Mouse (Mus musculus) ES-Bruce4 (cell line): Measurements from ENCODE around the gene Nup210l. TPM values are rescaled to one million over a fixed set of nuclear protein-coding genes. Genes with fewer than 3 reads are reported as not detected.

ENCODE experiments used
- H3K27ac ChIP-seq: 2 replicates; pipeline ENCODE4 v1.5.1; 2012; ENCODE audit warnings: low read length, inconsistent platforms; ENCODE audit not compliant: insufficient read depth
- H3K27me3 ChIP-seq: 2 replicates; pipeline ENCODE4 v1.6.1; 2012; ENCODE audit warnings: mild to moderate bottlenecking, low read length, inconsistent platforms; ENCODE audit not compliant: control insufficient read depth, poor library complexity, insufficient read depth, severe bottlenecking
- H3K36me3 ChIP-seq: 2 replicates; pipeline ENCODE4 v1.6.1; 2012; ENCODE audit warnings: inconsistent platforms, mild to moderate bottlenecking, low read length, moderate library complexity; ENCODE audit not compliant: control insufficient read depth, poor library complexity, insufficient read depth, severe bottlenecking
- H3K4me1 ChIP-seq: one replicate; pipeline ENCODE4 v1.8.1; 2011; ENCODE audit warnings: low read length; ENCODE audit not compliant: control insufficient read depth, insufficient read depth
- H3K4me3 ChIP-seq: 2 replicates; pipeline ENCODE4 v1.5.1; 2011; ENCODE audit warnings: low read depth, mild to moderate bottlenecking, low read length
- H3K9ac ChIP-seq: 2 replicates; pipeline ENCODE4 v1.6.1; 2012; ENCODE audit warnings: low read depth, mild to moderate bottlenecking, inconsistent platforms; ENCODE audit not compliant: poor library complexity, severe bottlenecking
- H3K9me3 ChIP-seq: replicated peaks from 2 replicates; pipeline ENCODE4 v1.6.1; 2012; ENCODE audit warnings: mild to moderate bottlenecking, low read length, inconsistent platforms; ENCODE audit not compliant: control insufficient read depth, poor library complexity, insufficient read depth, severe bottlenecking
- CTCF ChIP-seq: IDR thresholded peaks from one replicate; pipeline ENCODE4 v1.8.1; 2011; ENCODE audit warnings: low read depth, low read length
- EP300 ChIP-seq: IDR thresholded peaks from 2 replicates; pipeline ENCODE4 v1.6.1; 2011; ENCODE audit warnings: low read depth, low read length; ENCODE audit not compliant: insufficient read depth
- POLR2A ChIP-seq: IDR thresholded peaks from one replicate; pipeline ENCODE4 v1.8.1; 2011; ENCODE audit warnings: low read length; ENCODE audit not compliant: insufficient read depth
- polyA plus RNA-seq: library from polyadenylated mRNA; stranded (reverse); fragments of >200 nt; gene quantifications from 2 replicates; pipeline ENCODE4 v1.2.4, GENCODE M21; 2011; ENCODE audit warnings: low read depth; ENCODE audit not compliant: missing spikeins, insufficient read depth, insufficient read length

The Nup210l gene
- polyA plus RNA-seq, 1 experiment, result 0.73 TPM

GRCm38 (mm10) chr3:90079763-90080497, 24.0 kb upstream of the Nup210l start:
- TF ChIP-seq CTCF (no peak), POLR2A (peak; percentile 19), EP300 (0 out of 2 replicates have a peak, but pooled peaks have one; percentile 19)
- H3K36me3 ChIP-seq, result no peaks in the 10 kb centered on the region
- H3K4me1 ChIP-seq, result no peaks in the 10 kb centered on the region
- peak overlapping the region; percentile 93 for H3K27ac ChIP-seq
- H3K9me3 ChIP-seq, result no peaks in the 10 kb centered on the region
- peak overlapping the region; percentile 85 for H3K4me3 ChIP-seq
- H3K27me3 ChIP-seq, result no peaks in the 10 kb centered on the region
- peak overlapping the region; percentile 92 for H3K9ac ChIP-seq

- H3K4me1 ChIP-seq, result peaks cover 2% of the 10 kb centered on the region
- no peaks in the 10 kb centered on the region for H3K36me3 ChIP-seq
- H3K27ac ChIP-seq, result peak overlapping the region; percentile 93
- TF ChIP-seq EP300 (no peak), POLR2A (no peak), CTCF (no peak)
- no peaks in the 10 kb centered on the region for H3K9me3 ChIP-seq
- peak overlapping the region; percentile 92 for H3K9ac ChIP-seq
- no peaks in the 10 kb centered on the region for H3K27me3 ChIP-seq
- peak overlapping the region; percentile 85 for H3K4me3 ChIP-seq
These were observed 23.5 kb upstream of the Nup210l start for GRCm38 (mm10) chr3:90080498-90080863.

GRCm38 (mm10) chr3:90081365-90082240, 22.3 kb upstream of the Nup210l start:
- Histone ChIP-seq H3K9ac (peak overlapping the region; percentile 92), H3K27ac (peak overlapping the region; percentile 51), H3K4me3 (peak overlapping the region; percentile 50), H3K9me3 (no peaks in the 10 kb centered on the region), H3K36me3 (peaks cover 3% of the 10 kb centered on the region; the same call in 1 of the 2 replicates), H3K27me3 (no peaks in the 10 kb centered on the region), H3K4me1 (peaks cover 4% of the 10 kb centered on the region)
- no peak for TF ChIP-seq EP300
- TF ChIP-seq CTCF, result no peak
- no peak for TF ChIP-seq POLR2A

- Histone ChIP-seq H3K9me3 (no peaks in the 10 kb centered on the region), H3K9ac (peak overlapping the region; percentile 11), H3K4me1 (peaks cover 4% of the 10 kb centered on the region), H3K4me3 (0 out of 2 replicates have a peak overlapping the region, but pooled peaks have one; percentile 10), H3K27me3 (no peaks in the 10 kb centered on the region), H3K36me3 (peaks cover 17% of the 10 kb centered on the region), H3K27ac (peak overlapping the region; percentile 33)
- TF ChIP-seq CTCF (no peak), EP300 (no peak), POLR2A (no peak)
These were observed 20.9 kb upstream of the Nup210l start for GRCm38 (mm10) chr3:90083034-90083433.

GRCm38 (mm10) chr3:90083698-90084324, 20.1 kb upstream of the Nup210l start:
- Histone ChIP-seq H3K36me3 (peaks cover 25% of the 10 kb centered on the region), H3K9me3 (no peaks in the 10 kb centered on the region), H3K4me3 (no peak overlapping the region), H3K9ac (peak overlapping the region; percentile 11; the same call in 1 of the 2 replicates), H3K27me3 (no peaks in the 10 kb centered on the region), H3K4me1 (peaks cover 4% of the 10 kb centered on the region), H3K27ac (0 out of 2 replicates have a peak overlapping the region, but pooled peaks have one; percentile 33)
- TF ChIP-seq POLR2A (no peak), CTCF (no peak), EP300 (no peak)
